Mouse (Mus musculus) lung, postnatal 0 days (tissue): ENCODE measurements at regions not wholly inside any gene's neighbourhood (a gene's known extent, or its start where the extent isn't known, plus 50 kb on each side); places are given as distances from the start of the nearest gene placed in this dataset.

Experiments
- CTCF ChIP-seq: IDR thresholded peaks from 2 replicates; pipeline ENCODE4 v1.5.1; 2016; ENCODE audit warnings: antibody characterized with exemption, mild to moderate bottlenecking
- EP300 ChIP-seq: IDR thresholded peaks from 2 replicates; pipeline ENCODE4 v1.6.1; 2016; ENCODE audit warnings: antibody characterized with exemption, mild to moderate bottlenecking, control low read depth

DNA sequence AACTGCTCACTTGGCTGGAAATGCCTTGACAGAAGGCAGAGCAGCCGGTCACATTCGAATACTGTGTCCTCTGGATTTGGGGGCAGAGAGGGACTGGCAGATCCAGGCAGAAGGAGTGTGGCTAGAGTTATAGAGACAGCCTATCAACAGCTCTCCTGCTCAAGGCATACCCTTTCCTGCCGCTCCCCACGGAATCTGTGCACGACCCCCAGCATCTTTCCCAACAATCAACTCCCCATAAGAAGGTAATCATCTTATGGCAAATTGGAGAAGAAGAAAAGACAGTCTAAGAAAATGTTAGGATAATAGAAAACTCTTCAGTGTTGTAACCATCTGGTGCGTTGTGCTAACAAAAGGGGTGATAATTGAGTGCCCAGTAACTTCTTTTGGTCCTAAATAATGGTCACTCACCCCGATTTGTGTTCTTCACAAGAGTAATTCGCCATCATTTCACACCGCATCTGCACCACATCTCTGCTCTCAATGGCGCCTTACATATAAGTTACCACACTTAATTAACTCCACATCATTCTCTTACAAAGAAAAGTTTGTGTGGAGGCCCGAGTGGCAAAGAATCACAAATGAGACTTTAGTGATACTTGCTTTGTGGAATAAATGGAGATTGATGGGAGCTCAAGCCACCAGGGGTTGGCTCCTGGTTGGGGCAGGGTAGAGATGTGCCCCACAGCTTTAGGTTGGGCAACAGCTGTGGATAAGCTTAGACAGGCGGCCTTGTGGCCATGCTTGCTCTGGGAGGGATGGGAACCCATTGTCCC is 551.2 kb upstream of the Btbd3 start:
- TF ChIP-seq CTCF = no peak
- no peak for TF ChIP-seq EP300
